Mouse (Mus musculus) hindbrain, embryonic 16.5 days (tissue): ENCODE measurements around the gene Plxnc1. TPM values are rescaled to one million over a fixed set of nuclear protein-coding genes. Genes with fewer than 3 reads are reported as not detected.

Source experiments
- ATAC-seq: fragments of 200-750 bp; cut with Nextera tagmentation; 2 replicates; pipeline ENCODE4 v1.8.0; 2017; ENCODE audit warnings: moderate TSS enrichment, moderate library complexity
- H3K27ac ChIP-seq: fragments of 300-500 bp; sonication (generic); 2 replicates; pipeline ENCODE4 v1.5.1; 2014; ENCODE audit warnings: low read depth, mild to moderate bottlenecking, control low read depth, low read length, moderate library complexity
- H3K27me3 ChIP-seq: fragments of 300-500 bp; sonication (generic); replicated peaks from 2 replicates; pipeline ENCODE4 v1.6.1; 2014; ENCODE audit warnings: low read length; ENCODE audit not compliant: control insufficient read depth, insufficient read depth
- H3K36me3 ChIP-seq: fragments of 300-500 bp; sonication (generic); 2 replicates; pipeline ENCODE4 v1.6.1; 2014; ENCODE audit warnings: mild to moderate bottlenecking, low read length, moderate library complexity, mixed read lengths; ENCODE audit not compliant: control insufficient read depth, insufficient read depth
- H3K4me1 ChIP-seq: fragments of 300-500 bp; sonication (generic); 2 replicates; pipeline ENCODE4 v1.6.1; 2014; ENCODE audit warnings: low read depth, low read length; ENCODE audit not compliant: control insufficient read depth, insufficient read depth
- H3K4me2 ChIP-seq: fragments of 300-500 bp; sonication (generic); 2 replicates; pipeline ENCODE4 v1.6.1; 2014; ENCODE audit warnings: mild to moderate bottlenecking, low read length, control low read depth, moderate library complexity
- H3K4me3 ChIP-seq: fragments of 300-500 bp; sonication (generic); 2 replicates; pipeline ENCODE4 v1.5.1; 2014; ENCODE audit warnings: mild to moderate bottlenecking, low read length, control low read depth, moderate library complexity
- H3K9ac ChIP-seq: fragments of 300-500 bp; sonication (generic); 2 replicates; pipeline ENCODE4 v1.6.1; 2014; ENCODE audit warnings: low read depth, mild to moderate bottlenecking, control low read depth, low read length, moderate library complexity
- H3K9me3 ChIP-seq: fragments of 300-500 bp; sonication (generic); 2 replicates; pipeline ENCODE4 v1.6.1; 2014; ENCODE audit warnings: mild to moderate bottlenecking, low read length, moderate library complexity; ENCODE audit not compliant: control insufficient read depth
- WGBS: fragments of 180-500 bp; shearing (Covaris S2); extraction: QIAGEN DNeasy Blood & Tissue Kit; methylation state at CpG from one replicate; pipeline ENCODE4 v1.1.7; 2014; 5-methylcytosine and 5-hydroxymethylcytosine counted together
- polyA plus RNA-seq: library from polyadenylated mRNA; unstranded; fragments of >200 nt; fragmentation: Nextera tagmentation; extraction: Ambion mirVana; gene quantifications from 2 replicates; pipeline ENCODE4 v1.2.1, GENCODE M21; 2015

Plxnc1 gene
- polyA plus RNA-seq, 1 experiment from 2014 or later = 8.4 TPM

GRCm38 (mm10) chr10:94942449-94943041 is 2.1 kb downstream of the Plxnc1 start:
- Histone ChIP-seq H3K36me3 (no peaks in the 10 kb centered on the region), H3K9me3 (no peaks in the 10 kb centered on the region), H3K27ac (peak overlapping the region; percentile 72), H3K27me3 (no peaks in the 10 kb centered on the region), H3K4me2 (peak overlapping the region; percentile 77), H3K4me1 (peaks cover 31% of the 10 kb centered on the region), H3K4me3 (peak overlapping the region; percentile 95), H3K9ac (peak overlapping the region; percentile 93)
- WGBS = under 1% methylated on average over 16 of the region's 17 CpGs
- ATAC-seq = peak; percentile 19; the same call in 1 of the 2 replicates

GRCm38 (mm10) chr10:94941551-94941950 is 3.1 kb downstream of the Plxnc1 start:
- H3K9me3 ChIP-seq = no peaks in the 10 kb centered on the region
- H3K36me3 ChIP-seq = no peaks in the 10 kb centered on the region
- 3% methylated on average over 4 of the region's 4 CpGs for WGBS
- H3K4me2 ChIP-seq = peak overlapping the region; percentile 77
- H3K4me3 ChIP-seq = peak overlapping the region; percentile 95
- H3K9ac ChIP-seq = peak overlapping the region; percentile 93
- peaks cover 31% of the 10 kb centered on the region for H3K4me1 ChIP-seq
- H3K27ac ChIP-seq = no peak overlapping the region
- no peak for ATAC-seq
- H3K27me3 ChIP-seq = no peaks in the 10 kb centered on the region

GRCm38 (mm10) chr10:94940786-94941185 is 3.8 kb downstream of the Plxnc1 start:
- H3K9ac ChIP-seq = peak overlapping the region; percentile 38; the same call in 1 of the 2 replicates
- H3K9me3 ChIP-seq = no peaks in the 10 kb centered on the region
- H3K27ac ChIP-seq = peak overlapping the region; percentile 61; the same call in 1 of the 2 replicates
- ATAC-seq = no peak
- H3K4me3 ChIP-seq = peak overlapping the region; percentile 95
- H3K4me2 ChIP-seq = peak overlapping the region; percentile 77
- H3K27me3 ChIP-seq = no peaks in the 10 kb centered on the region
- peaks cover 27% of the 10 kb centered on the region for H3K4me1 ChIP-seq
- no peaks in the 10 kb centered on the region for H3K36me3 ChIP-seq
- WGBS = 5% methylated on average over 7 of the region's 7 CpGs

GRCm38 (mm10) chr10:94940061-94940460 is 4.6 kb downstream of the Plxnc1 start:
- Histone ChIP-seq H3K4me1 (peaks cover 24% of the 10 kb centered on the region), H3K4me3 (peak overlapping the region; percentile 95; the same call in 1 of the 2 replicates), H3K36me3 (no peaks in the 10 kb centered on the region), H3K4me2 (peak overlapping the region; percentile 77), H3K27ac (0 out of 2 replicates have a peak overlapping the region, but pooled peaks have one; percentile 61), H3K9ac (peak overlapping the region; percentile 27; the same call in 1 of the 2 replicates), H3K27me3 (no peaks in the 10 kb centered on the region), H3K9me3 (no peaks in the 10 kb centered on the region)
- 17% methylated on average over 2 of the region's 2 CpGs for WGBS
- ATAC-seq = no peak

GRCm38 (mm10) chr10:94938899-94939298 is 5.7 kb downstream of the Plxnc1 start:
- Histone ChIP-seq H3K9me3 (no peaks in the 10 kb centered on the region), H3K4me3 (no peak overlapping the region), H3K9ac (no peak overlapping the region), H3K4me2 (no peak overlapping the region), H3K36me3 (no peaks in the 10 kb centered on the region), H3K4me1 (peaks cover 25% of the 10 kb centered on the region), H3K27me3 (no peaks in the 10 kb centered on the region), H3K27ac (no peak overlapping the region)
- 93% methylated on average over 2 of the region's 2 CpGs for WGBS
- no peak for ATAC-seq

- H3K4me2 ChIP-seq = no peak overlapping the region
- H3K27ac ChIP-seq = no peak overlapping the region
- no peak overlapping the region for H3K4me3 ChIP-seq
- 88% methylated on average over 6 of the region's 6 CpGs for WGBS
- no peaks in the 10 kb centered on the region for H3K27me3 ChIP-seq
- peaks cover 23% of the 10 kb centered on the region for H3K4me1 ChIP-seq
- no peaks in the 10 kb centered on the region for H3K36me3 ChIP-seq
- no peaks in the 10 kb centered on the region for H3K9me3 ChIP-seq
- ATAC-seq = no peak
- no peak overlapping the region for H3K9ac ChIP-seq
These were observed 6.3 kb downstream of the Plxnc1 start for GRCm38 (mm10) chr10:94938320-94938719.

- no peak for ATAC-seq
- Histone ChIP-seq H3K36me3 (no peaks in the 10 kb centered on the region), H3K9ac (no peak overlapping the region), H3K27me3 (no peaks in the 10 kb centered on the region), H3K4me3 (no peak overlapping the region), H3K9me3 (no peaks in the 10 kb centered on the region), H3K4me1 (peaks cover 19% of the 10 kb centered on the region), H3K27ac (no peak overlapping the region), H3K4me2 (no peak overlapping the region)
- WGBS = 85% methylated on average over 4 of the region's 4 CpGs
These were observed 9.4 kb downstream of the Plxnc1 start for GRCm38 (mm10) chr10:94935270-94935669.

GRCm38 (mm10) chr10:94934151-94934614 is 10.5 kb downstream of the Plxnc1 start:
- Histone ChIP-seq H3K36me3 (no peaks in the 10 kb centered on the region), H3K9me3 (no peaks in the 10 kb centered on the region), H3K9ac (no peak overlapping the region), H3K27me3 (no peaks in the 10 kb centered on the region), H3K4me2 (no peak overlapping the region), H3K4me3 (no peak overlapping the region), H3K27ac (no peak overlapping the region), H3K4me1 (peaks cover 13% of the 10 kb centered on the region)
- 75% methylated on average over 9 of the region's 9 CpGs for WGBS
- ATAC-seq = peak; percentile 48; the same call in 1 of the 2 replicates

GRCm38 (mm10) chr10:94931961-94932832 is 12.4 kb downstream of the Plxnc1 start:
- 58% methylated on average over 9 of the region's 9 CpGs for WGBS
- Histone ChIP-seq H3K4me2 (no peak overlapping the region), H3K4me3 (no peak overlapping the region), H3K4me1 (peaks cover 13% of the 10 kb centered on the region), H3K9me3 (no peaks in the 10 kb centered on the region), H3K27me3 (no peaks in the 10 kb centered on the region), H3K36me3 (no peaks in the 10 kb centered on the region), H3K27ac (no peak overlapping the region), H3K9ac (no peak overlapping the region)
- ATAC-seq = peak; percentile 57
